Mouse (Mus musculus): ENCODE data around the gene Nsun5. TPM values are rescaled to one million over a fixed set of nuclear protein-coding genes. Genes with fewer than 3 reads are reported as not detected.

Gene Nsun5
- polyA plus RNA-seq, 1 experiment from 2014 or later, result 12.1 TPM

DNA sequence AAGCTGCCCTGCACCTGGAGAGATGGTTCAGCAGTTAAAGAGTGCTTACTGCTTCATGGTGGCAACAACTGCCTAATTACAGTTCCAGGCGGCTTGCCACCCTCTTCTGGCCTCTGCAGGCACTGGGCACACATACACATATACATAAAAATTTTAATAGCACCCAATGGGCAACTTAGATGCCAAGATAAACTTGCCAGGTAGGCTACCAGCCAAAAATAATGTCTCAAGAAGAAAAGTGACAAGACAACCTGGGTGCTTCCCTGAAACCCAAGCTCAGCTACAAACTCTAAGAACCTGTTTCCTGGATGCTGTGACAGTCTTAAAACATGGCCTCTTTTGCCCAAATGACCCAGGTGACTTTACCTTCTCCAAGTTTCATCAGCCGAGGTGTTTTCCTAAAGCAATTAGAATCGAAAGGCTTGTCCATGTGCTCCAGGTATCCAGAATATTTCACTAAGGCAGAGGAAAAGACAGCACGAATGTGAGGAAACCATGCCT is 22.2 kb upstream of the Nsun5 start:
- no peaks in the 10 kb centered on the region for H3K27me3 ChIP-seq (ENCODE audit: control insufficient read depth, insufficient read depth, low read depth, low read length)
- H3K4me3 ChIP-seq (ENCODE audit: low read depth, low read length), result no peak overlapping the region
- no peaks in the 10 kb centered on the region for H3K9me3 ChIP-seq (replicated peaks; ENCODE audit: control insufficient read depth, low read length)
- H3K4me2 ChIP-seq (ENCODE audit: low read depth, low read length), result no peak overlapping the region
- H3K4me1 ChIP-seq (ENCODE audit: control insufficient read depth, low read depth, low read length), result no peaks in the 10 kb centered on the region
- 42% methylated on average over 4 of the region's 4 CpGs for WGBS (ENCODE audit: insufficient replicate concordance)
- no peak for ATAC-seq (ENCODE audit: low read depth)
- no peak overlapping the region for H3K9ac ChIP-seq (ENCODE audit: low read depth, low read length)
- no peaks in the 10 kb centered on the region for H3K36me3 ChIP-seq (ENCODE audit: control insufficient read depth, insufficient read depth)
- no peak overlapping the region for H3K27ac ChIP-seq (ENCODE audit: low read length)

DNA sequence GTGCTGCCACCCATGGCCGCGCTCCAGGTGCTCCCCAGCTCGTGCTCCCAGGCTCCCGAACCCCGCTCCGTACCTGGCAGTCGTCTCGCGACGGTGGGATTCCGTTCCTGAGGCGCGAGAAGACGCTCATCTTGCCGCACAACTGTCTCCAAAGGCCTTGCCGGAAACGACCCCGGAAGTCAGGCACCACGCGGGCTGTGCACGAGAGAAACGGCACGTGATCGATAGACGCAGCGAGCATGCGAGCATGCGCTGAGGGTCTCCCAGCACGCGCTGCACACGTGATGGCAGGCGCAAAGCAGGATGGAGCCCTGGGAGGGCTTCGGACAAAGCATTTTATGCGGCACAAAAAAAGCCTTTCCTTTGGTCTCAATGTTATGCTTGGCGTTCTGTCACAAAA is 19.9 kb upstream of the Nsun5 start, which contains the start of gene Fkbp6:
Gene Fkbp6, minus strand, starts transcription at position 183 of the 400 bp plus-strand sequence.
- H3K27me3 ChIP-seq (ENCODE audit: control insufficient read depth, insufficient read depth, low read depth, low read length), result no peaks in the 10 kb centered on the region
- no peaks in the 10 kb centered on the region for H3K36me3 ChIP-seq (ENCODE audit: control insufficient read depth, insufficient read depth)
- H3K4me3 ChIP-seq (ENCODE audit: low read depth, low read length), result no peak within 1 kb of the TSS
- 79% methylated on average over 35 of the region's 35 CpGs for WGBS (ENCODE audit: insufficient replicate concordance)
- H3K9ac ChIP-seq (ENCODE audit: low read depth, low read length), result no peak within 1 kb of the TSS
- no peaks in the 10 kb centered on the region for H3K4me1 ChIP-seq (ENCODE audit: control insufficient read depth, low read depth, low read length)
- no peaks in the 10 kb centered on the region for H3K9me3 ChIP-seq (replicated peaks; ENCODE audit: control insufficient read depth, low read length)
- no peak within 1 kb of the TSS for H3K27ac ChIP-seq (ENCODE audit: low read length)
- no peak for ATAC-seq (ENCODE audit: low read depth)
- H3K4me2 ChIP-seq (ENCODE audit: low read depth, low read length), result no peak within 1 kb of the TSS

DNA sequence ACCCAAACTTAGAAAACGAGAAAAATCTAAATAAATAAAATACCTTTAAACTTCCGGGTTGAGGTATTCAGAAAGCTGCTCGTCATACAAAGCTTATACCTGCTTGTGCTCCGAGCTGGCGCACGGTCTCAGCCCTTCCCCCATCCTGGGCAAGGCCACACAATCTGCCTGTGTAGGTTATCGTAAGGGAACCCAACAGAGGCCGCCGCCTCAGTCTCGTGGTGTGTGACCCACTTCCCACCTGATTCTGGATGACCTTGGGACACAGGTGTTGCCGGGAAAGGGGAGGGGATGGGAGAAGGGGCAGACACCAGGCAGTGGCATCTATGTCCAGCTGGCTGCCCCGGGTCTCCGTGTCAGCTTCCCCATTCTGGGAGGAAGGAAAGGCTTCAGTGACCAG is 18.1 kb upstream of the Nsun5 start:
- no peak overlapping the region for H3K4me2 ChIP-seq (ENCODE audit: low read depth, low read length)
- H3K4me3 ChIP-seq (ENCODE audit: low read depth, low read length), result no peak overlapping the region
- 56% methylated on average over 13 of the region's 13 CpGs for WGBS (ENCODE audit: insufficient replicate concordance)
- no peak overlapping the region for H3K27ac ChIP-seq (ENCODE audit: low read length)
- no peaks in the 10 kb centered on the region for H3K9me3 ChIP-seq (replicated peaks; ENCODE audit: control insufficient read depth, low read length)
- H3K9ac ChIP-seq (ENCODE audit: low read depth, low read length), result no peak overlapping the region
- H3K27me3 ChIP-seq (ENCODE audit: control insufficient read depth, insufficient read depth, low read depth, low read length), result no peaks in the 10 kb centered on the region
- ATAC-seq (ENCODE audit: low read depth), result no peak
- H3K4me1 ChIP-seq (ENCODE audit: control insufficient read depth, low read depth, low read length), result no peaks in the 10 kb centered on the region
- no peaks in the 10 kb centered on the region for H3K36me3 ChIP-seq (ENCODE audit: control insufficient read depth, insufficient read depth)

DNA sequence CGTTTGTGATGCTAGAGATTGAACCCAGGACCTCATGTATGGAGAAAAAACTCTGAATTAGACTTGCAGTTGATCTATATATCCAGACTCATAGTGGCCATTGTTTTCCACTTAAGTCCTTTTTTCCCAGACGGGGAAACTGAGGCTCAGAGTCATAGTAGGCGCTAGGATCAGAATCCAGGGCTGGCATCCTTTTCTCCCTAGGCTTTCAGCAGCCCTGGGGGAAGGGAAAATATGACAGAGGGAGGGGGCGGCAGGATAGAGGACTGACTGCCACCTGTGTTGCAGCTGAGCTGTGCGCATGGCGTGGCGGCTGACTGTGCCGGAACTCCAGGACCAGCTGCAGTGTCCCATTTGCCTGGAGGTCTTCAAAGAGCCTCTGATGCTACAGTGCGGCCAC is 16.8 kb upstream of the Nsun5 start, which contains the start of gene Trim50:
Gene Trim50, plus strand, starts transcription at position 301 of the 400 bp plus-strand sequence.
- Histone ChIP-seq H3K9me3 (replicated peaks; ENCODE audit: control insufficient read depth, low read length) (no peaks in the 10 kb centered on the region), H3K9ac (ENCODE audit: low read depth, low read length) (no peak within 1 kb of the TSS), H3K36me3 (ENCODE audit: control insufficient read depth, insufficient read depth) (no peaks in the 10 kb centered on the region), H3K4me1 (ENCODE audit: control insufficient read depth, low read depth, low read length) (no peaks in the 10 kb centered on the region), H3K4me2 (ENCODE audit: low read depth, low read length) (no peak within 1 kb of the TSS), H3K4me3 (ENCODE audit: low read depth, low read length) (no peak within 1 kb of the TSS), H3K27ac (ENCODE audit: low read length) (no peak within 1 kb of the TSS), H3K27me3 (ENCODE audit: control insufficient read depth, insufficient read depth, low read depth, low read length) (no peaks in the 10 kb centered on the region)
- 63% methylated on average over 9 of the region's 9 CpGs for WGBS (ENCODE audit: insufficient replicate concordance)
- no peak for ATAC-seq (ENCODE audit: low read depth)

DNA sequence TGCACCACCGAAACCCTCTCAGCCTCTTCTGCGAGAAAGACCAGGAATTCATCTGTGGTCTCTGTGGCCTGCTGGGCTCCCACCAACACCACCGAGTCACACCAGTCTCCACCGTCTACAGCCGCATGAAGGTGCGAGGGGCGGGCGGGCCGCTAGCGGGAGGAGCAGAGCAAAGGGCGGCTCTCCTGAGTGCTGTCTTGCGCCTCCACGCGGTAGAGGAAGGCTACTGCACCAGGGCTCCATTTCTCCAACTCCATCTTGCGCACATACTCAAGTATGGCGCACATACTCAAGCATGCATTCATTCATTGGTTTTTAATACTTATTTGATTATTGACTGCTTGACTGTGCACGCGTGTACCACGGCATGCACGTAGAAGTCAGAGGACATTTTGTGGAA is 16.2 kb upstream of the Nsun5 start:
- H3K36me3 ChIP-seq (ENCODE audit: control insufficient read depth, insufficient read depth), result no peaks in the 10 kb centered on the region
- no peak for ATAC-seq (ENCODE audit: low read depth)
- no peaks in the 10 kb centered on the region for H3K27me3 ChIP-seq (ENCODE audit: control insufficient read depth, insufficient read depth, low read depth, low read length)
- no peaks in the 10 kb centered on the region for H3K9me3 ChIP-seq (replicated peaks; ENCODE audit: control insufficient read depth, low read length)
- 19% methylated on average over 20 of the region's 20 CpGs for WGBS (ENCODE audit: insufficient replicate concordance)
- H3K4me1 ChIP-seq (ENCODE audit: control insufficient read depth, low read depth, low read length), result no peaks in the 10 kb centered on the region
- H3K4me3 ChIP-seq (ENCODE audit: low read depth, low read length), result no peak overlapping the region
- no peak overlapping the region for H3K4me2 ChIP-seq (ENCODE audit: low read depth, low read length)
- H3K27ac ChIP-seq (ENCODE audit: low read length), result no peak overlapping the region
- no peak overlapping the region for H3K9ac ChIP-seq (ENCODE audit: low read depth, low read length)

DNA sequence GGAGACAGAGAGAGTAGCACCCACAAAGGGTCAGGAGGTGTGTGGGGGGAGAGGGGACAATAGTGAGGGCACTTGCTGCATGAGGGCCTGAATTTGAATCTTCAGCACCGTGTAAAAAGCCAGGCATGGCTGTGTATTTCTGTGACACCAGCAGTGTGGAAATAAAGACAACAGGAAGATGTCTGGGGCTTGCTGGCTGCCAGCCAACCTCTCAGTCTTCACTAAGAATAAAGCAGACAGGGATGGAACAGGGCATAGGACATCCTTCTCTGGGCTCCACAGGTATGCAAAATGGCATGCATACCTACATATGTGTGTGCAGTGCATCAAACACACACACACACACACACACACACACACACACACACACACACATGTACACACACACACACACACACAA is 13.7 kb upstream of the Nsun5 start:
- no peak for ATAC-seq (ENCODE audit: low read depth)
- 15% methylated on average over 1 of the region's 1 CpGs for WGBS (ENCODE audit: insufficient replicate concordance)
- Histone ChIP-seq H3K4me3 (ENCODE audit: low read depth, low read length) (no peak overlapping the region), H3K9ac (ENCODE audit: low read depth, low read length) (no peak overlapping the region), H3K4me2 (ENCODE audit: low read depth, low read length) (no peak overlapping the region), H3K9me3 (replicated peaks; ENCODE audit: control insufficient read depth, low read length) (no peaks in the 10 kb centered on the region), H3K27ac (ENCODE audit: low read length) (no peak overlapping the region), H3K27me3 (ENCODE audit: control insufficient read depth, insufficient read depth, low read depth, low read length) (no peaks in the 10 kb centered on the region), H3K4me1 (ENCODE audit: control insufficient read depth, low read depth, low read length) (no peaks in the 10 kb centered on the region), H3K36me3 (ENCODE audit: control insufficient read depth, insufficient read depth) (no peaks in the 10 kb centered on the region)

DNA sequence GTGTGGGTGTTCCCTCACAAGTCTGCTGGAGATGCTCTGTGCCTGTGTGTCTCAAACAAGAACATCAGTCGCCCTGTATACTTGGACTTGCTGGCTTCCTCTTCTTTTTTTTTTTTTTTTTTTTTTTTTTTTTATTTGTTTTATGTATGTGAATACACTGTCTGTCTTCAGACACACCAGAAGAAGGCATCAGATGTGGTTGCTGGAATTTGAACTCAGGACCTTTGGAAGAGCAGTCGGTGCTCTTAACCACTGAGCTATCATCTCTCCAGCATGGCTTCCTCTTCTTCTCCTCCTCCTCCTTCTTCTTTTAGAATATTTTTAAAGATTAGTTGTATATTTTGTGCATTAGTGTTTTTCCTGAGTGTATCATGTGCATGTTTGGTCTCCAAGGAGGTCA is 12.2 kb upstream of the Nsun5 start:
- Histone ChIP-seq H3K27me3 (ENCODE audit: control insufficient read depth, insufficient read depth, low read depth, low read length) (no peaks in the 10 kb centered on the region), H3K9ac (ENCODE audit: low read depth, low read length) (no peak overlapping the region), H3K4me2 (ENCODE audit: low read depth, low read length) (no peak overlapping the region), H3K4me1 (ENCODE audit: control insufficient read depth, low read depth, low read length) (no peaks in the 10 kb centered on the region), H3K9me3 (replicated peaks; ENCODE audit: control insufficient read depth, low read length) (no peaks in the 10 kb centered on the region), H3K27ac (ENCODE audit: low read length) (no peak overlapping the region), H3K36me3 (ENCODE audit: control insufficient read depth, insufficient read depth) (no peaks in the 10 kb centered on the region), H3K4me3 (ENCODE audit: low read depth, low read length) (no peak overlapping the region)
- ATAC-seq (ENCODE audit: low read depth), result no peak
- WGBS (ENCODE audit: insufficient replicate concordance), result 57% methylated on average over 2 of the region's 2 CpGs

DNA sequence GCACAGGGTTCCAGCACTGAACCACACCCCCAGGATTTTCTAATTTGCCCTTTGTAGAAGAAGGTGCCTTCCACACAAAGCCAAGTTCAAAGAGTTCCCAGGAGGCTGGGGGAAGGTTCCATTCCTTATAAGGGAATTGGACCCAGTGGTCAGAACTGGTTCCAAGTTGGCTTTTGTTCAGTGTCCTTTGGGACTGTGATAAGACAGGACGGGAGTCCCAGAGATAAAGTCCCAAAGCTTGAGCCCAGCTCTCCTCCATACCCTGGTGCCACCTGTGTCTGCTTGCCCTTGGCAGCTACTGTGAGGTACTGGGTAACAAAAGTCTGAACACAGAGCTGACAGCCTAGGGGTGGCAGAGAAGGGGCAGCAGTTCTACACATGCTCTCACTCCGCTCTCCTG is 10.0 kb upstream of the Nsun5 start:
- no peak overlapping the region for H3K27ac ChIP-seq (ENCODE audit: low read length)
- no peak overlapping the region for H3K4me2 ChIP-seq (ENCODE audit: low read depth, low read length)
- H3K4me3 ChIP-seq (ENCODE audit: low read depth, low read length), result no peak overlapping the region
- no peak overlapping the region for H3K9ac ChIP-seq (ENCODE audit: low read depth, low read length)
- H3K9me3 ChIP-seq (replicated peaks; ENCODE audit: control insufficient read depth, low read length), result no peaks in the 10 kb centered on the region
- H3K4me1 ChIP-seq (ENCODE audit: control insufficient read depth, low read depth, low read length), result no peaks in the 10 kb centered on the region
- ATAC-seq (ENCODE audit: low read depth), result no peak
- H3K36me3 ChIP-seq (ENCODE audit: control insufficient read depth, insufficient read depth), result no peaks in the 10 kb centered on the region
- H3K27me3 ChIP-seq (ENCODE audit: control insufficient read depth, insufficient read depth, low read depth, low read length), result no peaks in the 10 kb centered on the region
- WGBS (ENCODE audit: insufficient replicate concordance), result 77% methylated on average over 2 of the region's 2 CpGs

DNA sequence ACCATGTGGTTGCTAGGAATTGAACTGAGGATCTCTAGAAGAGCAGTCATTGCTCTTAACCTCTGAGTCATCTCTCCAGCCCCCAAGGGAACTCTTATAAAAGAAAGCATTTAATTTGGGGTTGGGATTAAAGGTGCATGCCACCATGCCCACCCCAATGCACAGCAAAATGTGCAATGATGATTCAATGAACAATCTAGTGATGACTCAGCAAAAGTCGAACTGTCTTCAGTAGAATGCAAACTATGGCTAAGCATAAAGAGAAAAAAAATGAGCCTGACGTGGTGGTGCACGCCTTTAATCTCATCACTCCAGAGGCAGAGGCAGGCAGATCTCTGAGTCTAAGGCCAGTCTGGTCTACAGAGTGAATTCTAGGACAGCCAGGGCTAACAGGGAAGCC is 7.2 kb upstream of the Nsun5 start:
- no peak overlapping the region for H3K4me3 ChIP-seq (ENCODE audit: low read depth, low read length)
- no peaks in the 10 kb centered on the region for H3K27me3 ChIP-seq (ENCODE audit: control insufficient read depth, insufficient read depth, low read depth, low read length)
- H3K9ac ChIP-seq (ENCODE audit: low read depth, low read length), result no peak overlapping the region
- H3K36me3 ChIP-seq (ENCODE audit: control insufficient read depth, insufficient read depth), result no peaks in the 10 kb centered on the region
- WGBS (ENCODE audit: insufficient replicate concordance), result 60% methylated on average over 3 of the region's 3 CpGs
- H3K4me2 ChIP-seq (ENCODE audit: low read depth, low read length), result no peak overlapping the region
- no peak for ATAC-seq (ENCODE audit: low read depth)
- no peak overlapping the region for H3K27ac ChIP-seq (ENCODE audit: low read length)
- H3K9me3 ChIP-seq (replicated peaks; ENCODE audit: control insufficient read depth, low read length), result no peaks in the 10 kb centered on the region
- H3K4me1 ChIP-seq (ENCODE audit: control insufficient read depth, low read depth, low read length), result no peaks in the 10 kb centered on the region
